Mouse (Mus musculus): Measurements from ENCODE around the gene Astn2. TPM values are rescaled to one million over a fixed set of nuclear protein-coding genes. Genes with fewer than 3 reads are reported as not detected.
A peak's percentile ranks its signal among the peaks of the same experiment; 100 is the strongest.

Astn2 gene
- total and polyA plus RNA-seq, 2 experiments from 2014 or later: 3.0 to 51.4 TPM

- TF ChIP-seq CTCF (IDR thresholded peaks at IDR 0.05; ENCODE audit: low read depth): no peak; the same call in 1 of the 2 replicates
- Histone ChIP-seq H3K4me3 (ENCODE audit: low read length) (peak overlapping the region; percentile 89), H3K9ac (replicated peaks; ENCODE audit: low read length) (peak overlapping the region; percentile 73)
Measured at GRCm38 (mm10) chr4:66403116-66403707, 1.2 kb downstream of the Astn2 start.

GRCm38 (mm10) chr4:66402611-66403010 is 1.8 kb downstream of the Astn2 start:
- H3K4me1 ChIP-seq (ENCODE audit: insufficient read depth, low read length): 0 out of 2 replicates have a peak, but pooled peaks cover 3% of the 10 kb centered on the region
- peak; percentile 83 for DNase-seq (ENCODE audit: low spot score)
- H3K4me2 ChIP-seq (ENCODE audit: low read depth, low read length): peak overlapping the region; percentile 84
- H3K27me3 ChIP-seq (ENCODE audit: insufficient read depth, low read length): no peaks in the 10 kb centered on the region
- H3K9ac ChIP-seq (replicated peaks; ENCODE audit: low read length): peak overlapping the region; percentile 73
- under 1% methylated on average over 24 of the region's 24 CpGs for WGBS
- H3K4me3 ChIP-seq (ENCODE audit: low read length): peak overlapping the region; percentile 89
- H3K9me3 ChIP-seq (ENCODE audit: low read length): no peaks in the 10 kb centered on the region
- peak; percentile 11; the same call in 1 of the 2 replicates for ATAC-seq
- H3K27ac ChIP-seq: peak overlapping the region; percentile 79; the same call in 1 of the 2 replicates
- H3K36me3 ChIP-seq (ENCODE audit: insufficient read depth, low read length): no peaks in the 10 kb centered on the region
- peak; percentile 6; the same call in 1 of the 2 replicates for TF ChIP-seq CTCF (IDR thresholded peaks at IDR 0.05; ENCODE audit: low read depth)

More at GRCm38 (mm10) chr4:66403116-66403707, 1.2 kb downstream of the Astn2 start:
- peak; percentile 38 for DNase-seq (ENCODE audit: low spot score)
- H3K27ac ChIP-seq: peak overlapping the region; percentile 79
- H3K9me3 ChIP-seq (ENCODE audit: low read length): no peaks in the 10 kb centered on the region
- ATAC-seq: peak; percentile 38
- no peaks in the 10 kb centered on the region for H3K27me3 ChIP-seq (ENCODE audit: insufficient read depth, low read length)
- H3K36me3 ChIP-seq (ENCODE audit: insufficient read depth, low read length): no peaks in the 10 kb centered on the region
- 0 out of 2 replicates have a peak, but pooled peaks cover 3% of the 10 kb centered on the region for H3K4me1 ChIP-seq (ENCODE audit: insufficient read depth, low read length)
- H3K4me2 ChIP-seq (ENCODE audit: low read depth, low read length): peak overlapping the region; percentile 84
- under 1% methylated on average over 22 of the region's 22 CpGs for WGBS

DNA sequence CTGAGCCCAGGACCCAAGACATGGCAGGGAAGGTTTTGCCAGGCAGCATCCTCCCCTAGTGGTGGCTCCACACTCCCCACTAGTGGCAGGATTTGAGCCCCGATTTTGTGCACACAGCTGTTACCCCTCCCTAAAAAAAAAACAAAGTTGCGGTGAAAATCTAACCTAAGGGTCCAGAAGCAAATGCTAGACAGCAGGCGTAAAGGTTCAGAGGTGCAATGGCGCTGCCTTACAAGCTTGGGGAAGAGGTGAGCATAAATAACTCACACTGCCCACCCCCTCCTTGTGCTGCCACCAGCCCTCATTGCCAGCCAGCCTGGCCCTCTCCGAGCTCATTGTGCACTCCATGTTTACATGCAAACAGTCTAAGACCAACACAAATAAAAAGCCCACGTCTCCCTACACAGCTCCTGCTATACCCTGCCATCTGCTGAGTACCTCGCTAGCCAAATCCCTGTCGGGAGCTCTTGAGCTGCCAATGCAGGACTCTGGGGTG is 3.2 kb downstream of the Astn2 start:
- ATAC-seq (peak; percentile 67), DNase-seq (ENCODE audit: low spot score) (peak; percentile 84)
- peak; percentile 92 for TF ChIP-seq CTCF (IDR thresholded peaks at IDR 0.05; ENCODE audit: low read depth)
- Histone ChIP-seq H3K4me2 (ENCODE audit: low read depth, low read length) (peak overlapping the region; percentile 84), H3K9ac (replicated peaks; ENCODE audit: low read length) (peak overlapping the region; percentile 35), H3K36me3 (ENCODE audit: insufficient read depth, low read length) (no peaks in the 10 kb centered on the region), H3K4me3 (ENCODE audit: low read length) (peak overlapping the region; percentile 89), H3K9me3 (ENCODE audit: low read length) (no peaks in the 10 kb centered on the region), H3K27me3 (ENCODE audit: insufficient read depth, low read length) (no peaks in the 10 kb centered on the region), H3K4me1 (ENCODE audit: insufficient read depth, low read length) (0 out of 2 replicates have a peak, but pooled peaks cover 3% of the 10 kb centered on the region), H3K27ac (peak overlapping the region; percentile 64)
- 9% methylated on average over 8 of the region's 8 CpGs for WGBS

GRCm38 (mm10) chr4:66399066-66399465 is 5.3 kb downstream of the Astn2 start:
- H3K27ac ChIP-seq: no peak overlapping the region
- no peak overlapping the region for H3K4me2 ChIP-seq (ENCODE audit: low read depth, low read length)
- no peaks in the 10 kb centered on the region for H3K36me3 ChIP-seq (ENCODE audit: insufficient read depth, low read length)
- H3K27me3 ChIP-seq (ENCODE audit: insufficient read depth, low read length): no peaks in the 10 kb centered on the region
- no peak overlapping the region for H3K4me3 ChIP-seq (ENCODE audit: low read length)
- 65% methylated on average over 4 of the region's 4 CpGs for WGBS
- 0 out of 2 replicates have a peak, but pooled peaks cover 3% of the 10 kb centered on the region for H3K4me1 ChIP-seq (ENCODE audit: insufficient read depth, low read length)
- TF ChIP-seq CTCF (IDR thresholded peaks at IDR 0.05; ENCODE audit: low read depth): no peak
- ATAC-seq (no peak), DNase-seq (ENCODE audit: low spot score) (no peak)
- H3K9ac ChIP-seq (replicated peaks; ENCODE audit: low read length): no peak overlapping the region
- no peaks in the 10 kb centered on the region for H3K9me3 ChIP-seq (ENCODE audit: low read length)

DNA sequence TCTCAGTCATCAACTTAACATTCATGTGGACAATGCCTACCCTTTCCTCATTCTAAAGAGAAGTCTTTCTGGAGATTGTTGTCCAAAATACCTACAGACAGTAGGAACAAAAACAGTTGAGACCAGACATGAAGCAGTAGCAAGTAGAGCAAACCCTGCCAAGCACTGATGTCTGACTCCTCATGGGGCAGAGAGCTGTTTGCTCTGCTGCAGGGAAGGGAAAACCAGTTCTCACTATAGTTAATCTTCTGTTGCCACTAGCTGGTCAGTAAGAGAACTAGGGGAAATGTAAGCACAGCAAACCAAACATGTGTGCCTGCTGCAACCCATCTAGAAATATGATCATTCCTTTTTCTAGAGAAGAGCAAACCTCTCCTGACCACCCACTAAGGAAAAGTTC is 7.2 kb downstream of the Astn2 start:
- TF ChIP-seq CTCF (IDR thresholded peaks at IDR 0.05; ENCODE audit: low read depth): peak; percentile 40

DNA sequence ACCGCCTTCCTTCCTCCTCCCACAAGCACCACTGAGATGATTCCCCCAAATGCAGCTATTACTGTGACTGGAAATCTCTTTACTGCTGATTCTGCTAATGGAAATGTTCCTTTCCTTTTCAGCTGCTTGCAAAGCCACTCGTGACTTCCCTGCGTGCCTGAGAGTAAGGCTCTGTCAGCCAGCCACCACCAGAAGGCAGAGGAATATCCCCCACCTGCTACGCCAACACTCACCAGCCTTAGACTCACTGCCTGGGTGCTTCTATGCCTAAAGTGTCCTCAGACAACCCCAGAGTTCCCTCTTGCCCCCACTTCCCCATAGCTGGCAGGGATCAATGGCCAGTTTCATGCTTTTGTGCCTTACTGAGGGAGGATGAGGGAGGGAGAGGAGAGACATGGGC is 11.1 kb downstream of the Astn2 start:
- no peak overlapping the region for H3K4me3 ChIP-seq (ENCODE audit: low read length)
- no peaks in the 10 kb centered on the region for H3K27me3 ChIP-seq (ENCODE audit: insufficient read depth, low read length)
- ATAC-seq (no peak), DNase-seq (ENCODE audit: low spot score) (no peak)
- no peak overlapping the region for H3K9ac ChIP-seq (replicated peaks; ENCODE audit: low read length)
- WGBS: 71% methylated on average over 4 of the region's 4 CpGs
- TF ChIP-seq CTCF (IDR thresholded peaks at IDR 0.05; ENCODE audit: low read depth): no peak
- H3K27ac ChIP-seq: no peak overlapping the region
- H3K36me3 ChIP-seq (ENCODE audit: insufficient read depth, low read length): no peaks in the 10 kb centered on the region
- H3K4me2 ChIP-seq (ENCODE audit: low read depth, low read length): no peak overlapping the region
- no peaks in the 10 kb centered on the region for H3K9me3 ChIP-seq (ENCODE audit: low read length)
- peaks cover 5% of the 10 kb centered on the region; the same call in 1 of the 2 replicates for H3K4me1 ChIP-seq (ENCODE audit: insufficient read depth, low read length)

More for the DNA sequence above, 7.2 kb downstream of the Astn2 start:
- Histone ChIP-seq H3K27me3 (ENCODE audit: insufficient read depth, low read length) (no peaks in the 10 kb centered on the region), H3K9me3 (ENCODE audit: low read length) (no peaks in the 10 kb centered on the region), H3K27ac (no peak overlapping the region), H3K4me1 (ENCODE audit: insufficient read depth, low read length) (0 out of 2 replicates have a peak, but pooled peaks cover 3% of the 10 kb centered on the region), H3K36me3 (ENCODE audit: insufficient read depth, low read length) (no peaks in the 10 kb centered on the region), H3K4me3 (ENCODE audit: low read length) (no peak overlapping the region), H3K9ac (replicated peaks; ENCODE audit: low read length) (no peak overlapping the region), H3K4me2 (ENCODE audit: low read depth, low read length) (no peak overlapping the region)
- no peak for ATAC-seq
- peak; percentile 26 for DNase-seq (ENCODE audit: low spot score)

DNA sequence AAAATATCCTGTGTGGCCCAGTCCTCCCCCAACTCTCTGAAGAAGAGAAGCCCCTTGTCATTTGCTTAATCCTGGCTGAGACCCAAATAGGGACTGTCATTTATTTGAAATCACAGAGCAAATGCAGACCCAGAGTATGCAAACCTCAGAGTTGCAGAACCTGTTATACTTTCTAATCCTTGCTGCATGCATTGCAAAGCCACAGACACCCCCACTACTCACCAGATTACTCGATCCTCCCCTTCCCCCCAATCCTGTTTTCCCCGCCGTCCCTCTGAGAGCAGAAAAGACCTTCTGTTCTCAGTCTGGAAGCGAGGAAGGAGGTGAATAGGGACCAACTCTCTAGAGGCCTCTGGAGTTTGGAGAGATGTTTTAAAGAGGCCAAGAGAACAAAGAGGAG is 13.9 kb downstream of the Astn2 start:
- no peaks in the 10 kb centered on the region for H3K36me3 ChIP-seq (ENCODE audit: insufficient read depth, low read length)
- WGBS: 20% methylated on average over 4 of the region's 4 CpGs
- no peak overlapping the region for H3K9ac ChIP-seq (replicated peaks; ENCODE audit: low read length)
- H3K4me2 ChIP-seq (ENCODE audit: low read depth, low read length): no peak overlapping the region
- DNase-seq (ENCODE audit: low spot score): no peak
- no peak overlapping the region for H3K27ac ChIP-seq
- TF ChIP-seq CTCF (IDR thresholded peaks at IDR 0.05; ENCODE audit: low read depth): no peak
- H3K4me1 ChIP-seq (ENCODE audit: insufficient read depth, low read length): peaks cover 5% of the 10 kb centered on the region; the same call in 1 of the 2 replicates
- H3K9me3 ChIP-seq (ENCODE audit: low read length): no peaks in the 10 kb centered on the region
- H3K4me3 ChIP-seq (ENCODE audit: low read length): no peak overlapping the region
- no peaks in the 10 kb centered on the region for H3K27me3 ChIP-seq (ENCODE audit: insufficient read depth, low read length)
- ATAC-seq: no peak

Data from hindbrain, postnatal 0 days (tissue).